Mouse (Mus musculus) stomach, embryonic 14.5 days (tissue): ENCODE data around the gene Spred1. TPM values are rescaled to one million over a fixed set of nuclear protein-coding genes. Genes with fewer than 3 reads are reported as not detected.

Experiments used
- ATAC-seq: fragments of 200-750 bp; cut with Nextera tagmentation; 2 replicates; pipeline ENCODE4 v1.8.0; 2017; ENCODE audit warnings: low read depth, moderate TSS enrichment; ENCODE audit not compliant: insufficient number of reproducible peaks, insufficient read depth, low FRiP score
- H3K27ac ChIP-seq: fragments of 300-500 bp; sonication (generic); 2 replicates; pipeline ENCODE4 v1.5.1; 2014; ENCODE audit warnings: mild to moderate bottlenecking, low read length, moderate library complexity, mixed read lengths
- H3K27me3 ChIP-seq: fragments of 300-500 bp; sonication (generic); 2 replicates; pipeline ENCODE4 v1.6.1; 2014; ENCODE audit warnings: low read length, control low read depth, mixed read lengths; ENCODE audit not compliant: control insufficient read depth, insufficient read depth
- H3K36me3 ChIP-seq: fragments of 300-500 bp; sonication (generic); 2 replicates; pipeline ENCODE4 v1.6.1; 2014; ENCODE audit warnings: mild to moderate bottlenecking, control low read depth, low read length, moderate library complexity, mixed read lengths; ENCODE audit not compliant: control insufficient read depth, insufficient read depth
- H3K4me1 ChIP-seq: fragments of 300-500 bp; sonication (generic); 2 replicates; pipeline ENCODE4 v1.6.1; 2014; ENCODE audit warnings: low read length, control low read depth, mixed read lengths; ENCODE audit not compliant: control insufficient read depth, insufficient read depth
- H3K4me2 ChIP-seq: fragments of 300-500 bp; sonication (generic); replicated peaks from 2 replicates; pipeline ENCODE4 v1.6.1; 2014; ENCODE audit warnings: low read depth, low read length, control low read depth
- H3K4me3 ChIP-seq: fragments of 300-500 bp; sonication (generic); 2 replicates; pipeline ENCODE4 v1.5.1; 2014; ENCODE audit warnings: low read depth, low read length, control low read depth
- H3K9ac ChIP-seq: fragments of 300-500 bp; sonication (generic); replicated peaks from 2 replicates; pipeline ENCODE4 v1.6.1; 2014; ENCODE audit warnings: low read depth, mild to moderate bottlenecking, control low read depth, low read length, moderate library complexity, mixed read lengths
- H3K9me3 ChIP-seq: fragments of 300-500 bp; sonication (generic); 2 replicates; pipeline ENCODE4 v1.6.1; 2016; ENCODE audit warnings: low read depth, low read length, control low read depth; ENCODE audit not compliant: control insufficient read depth
- WGBS: fragments of 180-500 bp; shearing (Covaris S2); extraction: QIAGEN DNeasy Blood & Tissue Kit; methylation state at CpG from one replicate; pipeline ENCODE4 v1.1.7; 2014; 5-methylcytosine and 5-hydroxymethylcytosine counted together
- polyA plus RNA-seq: library from polyadenylated mRNA; unstranded; fragments of >200 nt; fragmentation: Nextera tagmentation; extraction: Ambion mirVana; gene quantifications from 2 replicates; pipeline ENCODE4 v1.2.1, GENCODE M21; 2014

The Spred1 gene
- polyA plus RNA-seq, 1 experiment from 2014 or later: 18.0 TPM

- H3K4me3 ChIP-seq: no peak overlapping the region
- 85% methylated on average over 6 of the region's 6 CpGs for WGBS
These were observed 10.8 kb upstream of the Spred1 start for GRCm38 (mm10) chr2:117110355-117110866.

GRCm38 (mm10) chr2:117113262-117113661 is 7.9 kb upstream of the Spred1 start:
- WGBS: 74% methylated on average over 2 of the region's 2 CpGs
- H3K4me3 ChIP-seq: no peak overlapping the region
- H3K36me3 ChIP-seq: no peaks in the 10 kb centered on the region
- H3K9ac ChIP-seq: no peak overlapping the region
- H3K27ac ChIP-seq: no peak overlapping the region
- H3K27me3 ChIP-seq: no peaks in the 10 kb centered on the region
- no peak overlapping the region for H3K4me2 ChIP-seq
- no peaks in the 10 kb centered on the region for H3K9me3 ChIP-seq
- ATAC-seq: no peak
- H3K4me1 ChIP-seq: peaks cover 6% of the 10 kb centered on the region; the same call in 1 of the 2 replicates

More at GRCm38 (mm10) chr2:117110355-117110866, 10.8 kb upstream of the Spred1 start:
- H3K4me1 ChIP-seq: peaks cover 6% of the 10 kb centered on the region; the same call in 1 of the 2 replicates
- H3K36me3 ChIP-seq: no peaks in the 10 kb centered on the region
- no peak for ATAC-seq
- H3K4me2 ChIP-seq: no peak overlapping the region
- H3K27me3 ChIP-seq: no peaks in the 10 kb centered on the region
- no peak overlapping the region for H3K27ac ChIP-seq
- H3K9ac ChIP-seq: no peak overlapping the region
- no peaks in the 10 kb centered on the region for H3K9me3 ChIP-seq

GRCm38 (mm10) chr2:117113762-117114161 is 7.4 kb upstream of the Spred1 start:
- WGBS: 51% methylated on average over 4 of the region's 4 CpGs
- H3K9me3 ChIP-seq: no peaks in the 10 kb centered on the region
- no peaks in the 10 kb centered on the region for H3K27me3 ChIP-seq
- no peak for ATAC-seq
- H3K36me3 ChIP-seq: no peaks in the 10 kb centered on the region
- H3K9ac ChIP-seq: no peak overlapping the region
- H3K4me1 ChIP-seq: peaks cover 6% of the 10 kb centered on the region; the same call in 1 of the 2 replicates
- H3K4me2 ChIP-seq: no peak overlapping the region
- H3K27ac ChIP-seq: no peak overlapping the region
- H3K4me3 ChIP-seq: no peak overlapping the region

GRCm38 (mm10) chr2:117118516-117118915 is 2.7 kb upstream of the Spred1 start:
- no peaks in the 10 kb centered on the region for H3K9me3 ChIP-seq
- no peak overlapping the region for H3K4me2 ChIP-seq
- H3K4me3 ChIP-seq: no peak overlapping the region
- 36% methylated on average over 2 of the region's 2 CpGs for WGBS
- no peaks in the 10 kb centered on the region for H3K27me3 ChIP-seq
- no peak for ATAC-seq
- peaks cover 8% of the 10 kb centered on the region; the same call in 1 of the 2 replicates for H3K4me1 ChIP-seq
- no peak overlapping the region for H3K9ac ChIP-seq
- H3K36me3 ChIP-seq: no peaks in the 10 kb centered on the region
- H3K27ac ChIP-seq: no peak overlapping the region

- Histone ChIP-seq H3K4me2 (peak overlapping the region; percentile 82), H3K9ac (peak overlapping the region; percentile 99), H3K4me1 (peaks cover 14% of the 10 kb centered on the region; the same call in 1 of the 2 replicates), H3K27me3 (no peaks in the 10 kb centered on the region), H3K36me3 (no peaks in the 10 kb centered on the region), H3K27ac (peak overlapping the region; percentile 100), H3K4me3 (peak overlapping the region; percentile 97), H3K9me3 (no peaks in the 10 kb centered on the region)
- peak; percentile 38 for ATAC-seq
- 6% methylated on average over 30 of the region's 30 CpGs for WGBS
These were observed 1.6 kb upstream of the Spred1 start for GRCm38 (mm10) chr2:117119291-117120245.

GRCm38 (mm10) chr2:117120246-117121211 is 645 bp upstream of the Spred1 start:
- H3K27ac ChIP-seq: peak overlapping the region; percentile 100
- H3K9ac ChIP-seq: peak overlapping the region; percentile 99
- no peaks in the 10 kb centered on the region for H3K9me3 ChIP-seq
- H3K4me3 ChIP-seq: peak overlapping the region; percentile 97
- peak overlapping the region; percentile 82 for H3K4me2 ChIP-seq
- peak; percentile 76 for ATAC-seq
- H3K36me3 ChIP-seq: no peaks in the 10 kb centered on the region
- no peaks in the 10 kb centered on the region for H3K27me3 ChIP-seq
- under 1% methylated on average over 83 of the region's 101 CpGs for WGBS
- H3K4me1 ChIP-seq: peaks cover 14% of the 10 kb centered on the region; the same call in 1 of the 2 replicates

- Histone ChIP-seq H3K4me3 (peak overlapping the region; percentile 97), H3K4me1 (peaks cover 18% of the 10 kb centered on the region; the same call in 1 of the 2 replicates), H3K4me2 (peak overlapping the region; percentile 82), H3K27me3 (no peaks in the 10 kb centered on the region), H3K27ac (peak overlapping the region; percentile 100), H3K36me3 (no peaks in the 10 kb centered on the region), H3K9ac (peak overlapping the region; percentile 99), H3K9me3 (no peaks in the 10 kb centered on the region)
- no peak for ATAC-seq
- under 1% methylated on average over 19 of the region's 19 CpGs for WGBS
These were observed 921 bp downstream of the Spred1 start for GRCm38 (mm10) chr2:117121984-117122605.
